Mouse (Mus musculus) intestine, postnatal 0 days (tissue): ENCODE results near the gene Smad1. TPM values are rescaled to one million over a fixed set of nuclear protein-coding genes. Genes with fewer than 3 reads are reported as not detected.
A peak's percentile ranks its signal among the peaks of the same experiment; 100 is the strongest.

Experiments used
- ATAC-seq: fragments of 200-750 bp; cut with Nextera tagmentation; 2 replicates; pipeline ENCODE4 v1.8.0; 2017; ENCODE audit warnings: mild to moderate bottlenecking, moderate TSS enrichment, moderate library complexity
- H3K27ac ChIP-seq: fragments of 300-500 bp; sonication (generic); 2 replicates; pipeline ENCODE4 v1.5.1; 2014; ENCODE audit warnings: mild to moderate bottlenecking, low read depth, low read length, moderate library complexity
- H3K27me3 ChIP-seq: fragments of 300-500 bp; sonication (generic); replicated peaks from 2 replicates; pipeline ENCODE4 v1.6.1; 2014; ENCODE audit warnings: low read length, mixed read lengths; ENCODE audit not compliant: control insufficient read depth, insufficient read depth
- H3K36me3 ChIP-seq: fragments of 300-500 bp; sonication (generic); 2 replicates; pipeline ENCODE4 v1.6.1; 2014; ENCODE audit warnings: mild to moderate bottlenecking, moderate library complexity; ENCODE audit not compliant: control insufficient read depth, insufficient read depth
- H3K4me1 ChIP-seq: fragments of 300-500 bp; sonication (generic); replicated peaks from 2 replicates; pipeline ENCODE4 v1.6.1; 2014; ENCODE audit warnings: antibody characterized with exemption, low read length, mixed read lengths; ENCODE audit not compliant: control insufficient read depth, insufficient read depth
- H3K4me2 ChIP-seq: fragments of 300-500 bp; sonication (generic); replicated peaks from 2 replicates; pipeline ENCODE4 v1.6.1; 2014; ENCODE audit warnings: low read depth, mild to moderate bottlenecking, moderate library complexity
- H3K4me3 ChIP-seq: fragments of 300-500 bp; sonication (generic); 2 replicates; pipeline ENCODE4 v1.5.1; 2014; ENCODE audit warnings: low read depth, low read length
- H3K9ac ChIP-seq: fragments of 300-500 bp; sonication (generic); 2 replicates; pipeline ENCODE4 v1.6.1; 2014; ENCODE audit warnings: mild to moderate bottlenecking, low read depth, low read length
- H3K9me3 ChIP-seq: fragments of 300-500 bp; sonication (generic); 2 replicates; pipeline ENCODE4 v1.6.1; 2016; ENCODE audit warnings: mixed run types; ENCODE audit not compliant: control insufficient read depth
- CTCF ChIP-seq: sonication (generic); IDR thresholded peaks from 2 replicates; pipeline ENCODE4 v1.5.1; 2016; ENCODE audit warnings: low read depth, mild to moderate bottlenecking, control low read depth, antibody characterized with exemption, moderate library complexity
- WGBS: fragments of 180-500 bp; shearing (Covaris S2); extraction: QIAGEN DNeasy Blood & Tissue Kit; methylation state at CpG from one replicate; pipeline ENCODE4 v1.1.7; 2014; 5-methylcytosine and 5-hydroxymethylcytosine counted together
- polyA plus RNA-seq: library from polyadenylated mRNA; unstranded; fragments of >200 nt; fragmentation: Nextera tagmentation; extraction: Ambion mirVana; gene quantifications from 2 replicates; pipeline ENCODE4 v1.2.1, GENCODE M21; 2015

Gene Smad1
- polyA plus RNA-seq, 1 experiment from 2014 or later, result 27.4 TPM

DNA sequence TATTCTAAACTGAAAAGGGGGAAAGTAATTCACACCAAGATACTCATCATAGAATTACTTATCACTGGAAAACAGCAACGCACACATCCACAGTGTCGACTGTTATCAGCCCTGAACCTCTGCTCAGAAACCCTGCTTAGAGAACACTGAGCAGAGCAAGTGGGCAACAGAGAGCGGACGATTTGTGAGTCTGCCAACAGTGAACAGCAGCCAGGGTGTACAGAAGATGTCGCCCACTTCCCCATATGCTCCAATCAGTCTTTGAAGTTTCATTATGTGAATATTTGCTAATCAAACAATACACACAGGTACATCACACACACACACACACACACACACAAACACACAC, 23.6 kb downstream of the Smad1 start:
- Histone ChIP-seq H3K9me3 (no peaks in the 10 kb centered on the region), H3K4me1 (peaks cover 22% of the 10 kb centered on the region), H3K9ac (no peak overlapping the region), H3K4me3 (0 out of 2 replicates have a peak overlapping the region, but pooled peaks have one; percentile 3), H3K27me3 (no peaks in the 10 kb centered on the region), H3K27ac (no peak overlapping the region), H3K36me3 (peaks cover 9% of the 10 kb centered on the region; the same call in 1 of the 2 replicates), H3K4me2 (peak overlapping the region; percentile 58)
- 33% methylated on average over 5 of the region's 5 CpGs for WGBS
- TF ChIP-seq CTCF, result no peak
- ATAC-seq, result no peak

DNA sequence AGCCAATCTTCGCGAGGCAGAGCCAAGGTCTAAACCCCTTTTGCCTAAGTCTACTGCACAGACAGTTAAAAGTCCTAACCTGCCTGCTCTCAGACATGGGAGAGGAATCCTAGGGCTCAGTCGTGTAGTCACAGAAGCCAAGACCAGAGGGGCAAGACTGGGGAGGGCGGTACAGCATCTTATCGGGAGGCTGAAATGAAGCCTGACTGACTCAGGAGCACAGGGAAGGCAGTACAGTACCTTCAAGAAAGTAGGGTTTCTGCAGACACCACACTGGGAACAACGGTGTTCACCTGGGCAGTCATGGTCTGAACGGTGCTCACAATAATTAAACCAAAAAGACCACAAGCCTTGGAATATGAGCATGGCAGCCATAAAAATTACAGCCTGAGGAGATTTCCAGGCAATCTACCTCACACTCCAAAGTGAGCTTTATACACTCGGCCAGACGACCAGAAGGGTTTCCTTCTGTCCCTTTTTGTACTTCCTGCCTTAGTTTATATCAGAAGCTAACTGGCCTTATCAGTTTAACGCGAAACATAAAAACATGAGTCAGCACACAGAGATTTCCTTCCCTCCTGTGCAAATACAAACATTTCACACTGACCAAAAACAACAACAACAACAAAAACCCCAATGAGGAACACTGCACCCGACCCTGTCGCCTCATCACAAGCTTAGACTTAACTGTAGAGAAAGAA, 24.1 kb downstream of the Smad1 start:
- 29% methylated on average over 13 of the region's 13 CpGs for WGBS
- peaks cover 10% of the 10 kb centered on the region; the same call in 1 of the 2 replicates for H3K36me3 ChIP-seq
- no peak for ATAC-seq
- H3K4me1 ChIP-seq, result peaks cover 22% of the 10 kb centered on the region
- TF ChIP-seq CTCF, result no peak
- H3K9me3 ChIP-seq, result no peaks in the 10 kb centered on the region
- no peaks in the 10 kb centered on the region for H3K27me3 ChIP-seq
- H3K27ac ChIP-seq, result peak overlapping the region; percentile 91
- H3K4me2 ChIP-seq, result peak overlapping the region; percentile 58
- 0 out of 2 replicates have a peak overlapping the region, but pooled peaks have one; percentile 3 for H3K4me3 ChIP-seq
- peak overlapping the region; percentile 50 for H3K9ac ChIP-seq

DNA sequence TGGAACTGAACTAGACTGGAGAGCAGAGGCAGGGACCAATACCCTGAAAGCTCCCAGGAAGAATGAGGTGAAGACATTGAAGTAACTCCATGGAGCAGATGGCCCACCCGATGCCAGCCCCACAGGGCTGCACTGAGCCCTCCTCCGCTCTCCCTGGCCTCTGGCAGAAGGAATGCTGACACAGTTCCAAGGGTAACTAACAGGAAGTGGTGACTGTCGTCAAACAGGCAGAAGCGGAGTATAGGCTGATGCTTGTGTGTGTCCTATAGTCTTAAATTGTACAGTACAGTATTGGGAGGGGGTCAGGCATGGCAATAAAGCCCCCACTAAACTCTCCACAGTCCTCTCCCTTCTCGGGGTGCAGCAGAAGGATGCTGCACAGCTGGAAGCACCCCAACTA, 24.9 kb downstream of the Smad1 start:
- WGBS, result 32% methylated on average over 5 of the region's 5 CpGs
- no peak for ATAC-seq
- Histone ChIP-seq H3K27me3 (no peaks in the 10 kb centered on the region), H3K4me1 (peaks cover 22% of the 10 kb centered on the region), H3K4me3 (no peak overlapping the region), H3K9ac (0 out of 2 replicates have a peak overlapping the region, but pooled peaks have one; percentile 50), H3K9me3 (no peaks in the 10 kb centered on the region), H3K4me2 (peak overlapping the region; percentile 58), H3K27ac (peak overlapping the region; percentile 91), H3K36me3 (peaks cover 12% of the 10 kb centered on the region; the same call in 1 of the 2 replicates)
- TF ChIP-seq CTCF, result no peak

DNA sequence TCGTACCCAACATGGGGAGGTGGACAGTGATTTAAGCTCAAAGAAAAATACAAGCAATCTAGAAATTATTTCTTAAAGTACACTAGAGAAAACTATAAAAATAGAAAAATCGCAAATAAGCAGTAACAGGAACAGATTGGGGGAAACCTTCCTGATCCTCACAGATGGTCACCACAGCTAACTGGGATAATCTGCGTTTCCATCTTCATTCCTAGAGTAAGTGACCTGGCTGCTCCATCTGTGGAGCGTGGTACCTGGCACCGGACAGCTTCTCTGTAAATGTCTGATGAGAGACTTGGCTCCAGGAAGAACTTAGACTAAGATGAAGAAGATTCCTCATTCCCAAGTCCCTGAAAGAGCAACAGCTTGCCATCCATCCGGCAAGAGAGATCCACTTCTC, 25.8 kb downstream of the Smad1 start:
- peaks cover 22% of the 10 kb centered on the region for H3K4me1 ChIP-seq
- TF ChIP-seq CTCF, result no peak
- no peak overlapping the region for H3K4me3 ChIP-seq
- peak overlapping the region; percentile 86; the same call in 1 of the 2 replicates for H3K27ac ChIP-seq
- H3K9me3 ChIP-seq, result no peaks in the 10 kb centered on the region
- 77% methylated on average over 6 of the region's 6 CpGs for WGBS
- no peaks in the 10 kb centered on the region for H3K27me3 ChIP-seq
- no peak for ATAC-seq
- peaks cover 12% of the 10 kb centered on the region; the same call in 1 of the 2 replicates for H3K36me3 ChIP-seq
- peak overlapping the region; percentile 64; the same call in 1 of the 2 replicates for H3K4me2 ChIP-seq
- no peak overlapping the region for H3K9ac ChIP-seq

DNA sequence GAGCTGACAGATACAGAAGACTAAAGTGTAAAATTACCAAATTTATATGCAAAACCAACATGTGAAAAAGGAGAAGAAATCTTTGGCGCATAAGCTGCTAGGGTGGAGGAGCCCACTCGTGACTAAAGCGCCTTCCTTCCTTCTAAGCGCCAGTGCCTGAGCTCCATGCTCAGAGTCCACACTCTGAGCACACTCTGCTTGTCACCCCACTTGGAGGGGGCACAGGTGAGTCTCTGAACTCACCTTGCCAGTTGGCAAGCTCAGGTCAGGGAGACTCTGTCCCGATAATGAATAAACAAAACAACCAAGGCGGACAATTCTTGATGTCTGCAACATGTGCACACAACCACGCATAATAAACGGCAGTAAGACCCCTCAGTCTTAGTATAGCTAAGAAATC, 26.4 kb downstream of the Smad1 start:
- TF ChIP-seq CTCF, result no peak
- H3K36me3 ChIP-seq, result peaks cover 12% of the 10 kb centered on the region; the same call in 1 of the 2 replicates
- no peaks in the 10 kb centered on the region for H3K9me3 ChIP-seq
- H3K4me3 ChIP-seq, result 0 out of 2 replicates have a peak overlapping the region, but pooled peaks have one; percentile 5
- H3K27me3 ChIP-seq, result no peaks in the 10 kb centered on the region
- H3K27ac ChIP-seq, result peak overlapping the region; percentile 86
- H3K9ac ChIP-seq, result 0 out of 2 replicates have a peak overlapping the region, but pooled peaks have one; percentile 1
- WGBS, result 36% methylated on average over 8 of the region's 8 CpGs
- peaks cover 22% of the 10 kb centered on the region for H3K4me1 ChIP-seq
- peak; percentile 78 for ATAC-seq
- H3K4me2 ChIP-seq, result peak overlapping the region; percentile 64

DNA sequence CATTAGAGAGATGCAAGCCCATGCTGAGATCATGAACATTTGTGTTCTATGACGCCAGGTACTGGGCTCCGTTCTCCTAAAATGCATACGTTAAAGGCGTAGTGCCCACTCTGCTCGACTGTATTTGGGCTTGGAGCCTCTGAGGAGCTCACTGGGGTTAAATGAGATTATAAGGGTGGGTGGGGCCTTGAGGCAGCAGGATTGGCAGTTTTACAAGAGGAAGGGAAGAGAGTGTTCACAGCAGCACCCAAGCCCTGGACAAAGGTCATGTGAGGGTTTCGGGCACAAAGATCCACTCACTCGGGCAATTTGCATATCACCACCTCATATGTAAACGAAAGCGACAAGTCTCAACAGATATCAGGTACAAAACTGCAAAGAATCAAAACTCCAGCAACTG, 26.8 kb downstream of the Smad1 start:
- WGBS, result 33% methylated on average over 9 of the region's 9 CpGs
- peak overlapping the region; percentile 23; the same call in 1 of the 2 replicates for H3K9ac ChIP-seq
- ATAC-seq, result peak; percentile 84
- peak overlapping the region; percentile 64 for H3K4me2 ChIP-seq
- H3K4me3 ChIP-seq, result peak overlapping the region; percentile 29
- no peaks in the 10 kb centered on the region for H3K27me3 ChIP-seq
- H3K27ac ChIP-seq, result peak overlapping the region; percentile 86
- TF ChIP-seq CTCF, result no peak
- peaks cover 12% of the 10 kb centered on the region; the same call in 1 of the 2 replicates for H3K36me3 ChIP-seq
- peaks cover 22% of the 10 kb centered on the region for H3K4me1 ChIP-seq
- H3K9me3 ChIP-seq, result no peaks in the 10 kb centered on the region
